In the genomic region with DNA sequence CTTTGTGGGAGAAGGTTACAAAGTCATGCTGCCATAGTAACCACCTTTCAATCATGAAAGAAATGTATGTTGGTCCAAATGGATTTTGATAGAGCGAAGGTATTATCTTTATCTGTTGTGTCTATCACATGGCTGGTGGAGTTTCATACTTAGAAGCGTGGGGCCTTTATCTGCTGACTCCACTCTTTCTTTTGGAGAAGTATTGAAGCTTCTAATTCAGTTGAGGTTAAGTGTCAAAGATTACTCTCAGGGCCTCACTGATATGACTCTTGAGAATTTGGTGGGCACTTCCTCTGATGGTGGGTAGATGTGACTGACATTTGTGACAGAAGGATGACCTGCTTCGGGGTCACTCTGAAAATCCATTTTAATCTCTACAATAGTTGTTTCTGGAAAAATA, we compare ENCODE assay signal across 32 mouse cellular contexts. TPM values are rescaled to one million over a fixed set of nuclear protein-coding genes. Genes with fewer than 3 reads are reported as not detected.
"Had no signal": no experiment of that assay in that cellular context is flagged by ENCODE, and none has a peak within 500 bp of the region (broad histone marks: within the 10 kb centered on the region; RNA-seq: fewer than 3 reads in every experiment).

No protein-coding gene starts in this region.

- H3K27me3 ChIP-seq: embryonic facial prominence, embryonic 12.5 days; embryonic facial prominence, embryonic 13.5 days; embryonic facial prominence, embryonic 15.5 days; forebrain, embryonic 12.5 days; forebrain, embryonic 13.5 days; forebrain, embryonic 15.5 days had no signal

- H3K27ac ChIP-seq: embryonic facial prominence, embryonic 10.5 days; embryonic facial prominence, embryonic 12.5 days; embryonic facial prominence, embryonic 13.5 days; embryonic facial prominence, embryonic 15.5 days; forebrain, embryonic 10.5 days; forebrain, embryonic 12.5 days; forebrain, embryonic 13.5 days; forebrain, embryonic 15.5 days; gastrocnemius, adult 2 months; heart, adult 2 months; heart, embryonic 10.5 days had no signal

- H3K9ac ChIP-seq: embryonic facial prominence, embryonic 12.5 days; embryonic facial prominence, embryonic 13.5 days; embryonic facial prominence, embryonic 15.5 days; forebrain, embryonic 12.5 days; forebrain, embryonic 13.5 days; forebrain, embryonic 15.5 days; forebrain, postnatal 0 days had no signal

- ATAC-seq: forebrain, embryonic 13.5 days; forebrain, embryonic 14.5 days; forebrain, embryonic 15.5 days; forebrain, embryonic 16.5 days; forebrain, postnatal 0 days had no signal

- H3K4me1 ChIP-seq: embryonic facial prominence, embryonic 10.5 days; embryonic facial prominence, embryonic 12.5 days; embryonic facial prominence, embryonic 13.5 days; embryonic facial prominence, embryonic 15.5 days; forebrain, embryonic 10.5 days; forebrain, embryonic 12.5 days; forebrain, embryonic 13.5 days; forebrain, embryonic 15.5 days; heart, embryonic 10.5 days had no signal

- H3K4me2 ChIP-seq: embryonic facial prominence, embryonic 12.5 days; embryonic facial prominence, embryonic 13.5 days; embryonic facial prominence, embryonic 15.5 days; forebrain, embryonic 12.5 days; forebrain, embryonic 13.5 days; forebrain, embryonic 15.5 days had no signal

- H3K36me3 ChIP-seq: embryonic facial prominence, embryonic 10.5 days; embryonic facial prominence, embryonic 12.5 days; embryonic facial prominence, embryonic 13.5 days; embryonic facial prominence, embryonic 15.5 days; forebrain, embryonic 10.5 days; forebrain, embryonic 12.5 days; forebrain, embryonic 15.5 days; heart, embryonic 10.5 days had no signal

- H3K9me3 ChIP-seq: embryonic facial prominence, embryonic 10.5 days; embryonic facial prominence, embryonic 12.5 days; embryonic facial prominence, embryonic 13.5 days; embryonic facial prominence, embryonic 15.5 days; forebrain, embryonic 10.5 days; forebrain, embryonic 12.5 days; forebrain, embryonic 13.5 days; forebrain, embryonic 15.5 days; heart, embryonic 10.5 days had no signal

- DNase-seq: cerebellum, adult 9-10 months; cerebellum, adult 9-11 months; cerebellum, postnatal 10 days; cerebellum, postnatal 14 days; cerebellum, postnatal 25 days; cerebellum, postnatal 36 days; forebrain, postnatal 0 days; gastrocnemius, adult 2 months; gastrocnemius, postnatal 10 days; gastrocnemius, postnatal 14 days; gastrocnemius, postnatal 25 days; gastrocnemius, postnatal 36 days; heart, adult 11 months; heart, adult 18-20 months; heart, adult 2 months had no signal

- H3K4me3 ChIP-seq: embryonic facial prominence, embryonic 10.5 days; embryonic facial prominence, embryonic 12.5 days; embryonic facial prominence, embryonic 13.5 days; embryonic facial prominence, embryonic 15.5 days; erythroblast, embryonic 14.5 days; forebrain, embryonic 10.5 days; forebrain, embryonic 12.5 days; forebrain, embryonic 13.5 days; forebrain, embryonic 15.5 days; gastrocnemius, adult 2 months; heart, adult 2 months; heart, embryonic 10.5 days had no signal

RNA-seq across cellular contexts. Expression of a gene that starts 26.1 kb away (rescaled TPM):
- total RNA-seq: forebrain, postnatal 0 days; gastrocnemius, adult 2 months; gastrocnemius, postnatal 36 days; granulocyte monocyte progenitor cell, adult 5-6 weeks; heart, adult 2 months; heart, adult 8-10 months had no signal
- polyA plus RNA-seq: embryonic facial prominence, embryonic 10.5 days; embryonic facial prominence, embryonic 11.5 days; embryonic facial prominence, embryonic 12.5 days; erythroblast, embryonic 14.5 days; forebrain, embryonic 10.5 days; forebrain, embryonic 11.5 days; forebrain, embryonic 12.5 days; forebrain, embryonic 13.5 days; forebrain, embryonic 14.5 days; forebrain, embryonic 15.5 days; forebrain, embryonic 16.5 days; forebrain, postnatal 0 days; frontal cortex, adult 2 months; heart, embryonic 10.5 days had no signal
